ENCODE assay signal across 8 mouse cellular contexts in genomic region chr7:37771491-37772375, GRCm38 (mm10). TPM values are rescaled to one million over a fixed set of nuclear protein-coding genes. Genes with fewer than 3 reads are reported as not detected.
DNase-seq lines count a peak whose midpoint lies in the region; ATAC-seq and TF ChIP-seq lines count a peak whose summit lies in the region.

No protein-coding gene starts in this region.

- no peaks in the 10 kb centered on the region for H3K4me1 ChIP-seq in heart, adult 2 months (ENCODE audit: control insufficient read depth, insufficient read depth, low read length)
- peaks cover 3% of the 10 kb centered on the region; the same call in 1 of the 2 replicates for H3K4me1 ChIP-seq in liver, embryonic 12.5 days
- peaks cover 11% of the 10 kb centered on the region; the same call in 1 of the 2 replicates for H3K4me1 ChIP-seq in stomach, embryonic 14.5 days (ENCODE audit: control insufficient read depth, insufficient read depth, low read length)

- H3K27ac ChIP-seq in heart, adult 2 months: peak overlapping the region; percentile 51
- no peak overlapping the region for H3K27ac ChIP-seq in liver, embryonic 12.5 days
- peak overlapping the region; percentile 68 for H3K27ac ChIP-seq in stomach, embryonic 14.5 days (ENCODE audit: low read length)

- no peak for TF ChIP-seq CTCF in heart, adult 2 months (IDR thresholded peaks at IDR 0.05)

- intact Hi-C loops in heart, adult 2 months (cut with DNase I): loop anchor here (5.0 kb wide), 1 partner anchor 166 kb away; no protein-coding TSS in a partner anchor
- intact Hi-C loops in heart, postnatal 25 days (cut with DNase I): loop anchor here (10.0 kb wide), 1 partner anchor 163 kb away; no protein-coding TSS in a partner anchor
- intact Hi-C loops in heart, postnatal 14 days (cut with DNase I): loop anchor here (10.0 kb wide), 2 partner anchors 147 to 177 kb away; no protein-coding TSS in a partner anchor

- no peaks in the 10 kb centered on the region for H3K79me2 ChIP-seq in heart, adult 2 months (replicated peaks; ENCODE audit: control insufficient read depth, insufficient read depth, low read length)

- peak overlapping the region; percentile 64 for H3K9ac ChIP-seq in heart, adult 2 months (ENCODE audit: low read depth, low read length)
- H3K9ac ChIP-seq in liver, embryonic 12.5 days: no peak overlapping the region
- peak overlapping the region; percentile 48; the same call in 1 of the 2 replicates for H3K9ac ChIP-seq in stomach, embryonic 14.5 days (replicated peaks; ENCODE audit: low read depth, low read length)

- under 1% methylated on average over 74 of the region's 75 CpGs for WGBS in heart, adult 2 months
- WGBS in liver, embryonic 12.5 days (ENCODE audit: insufficient replicate concordance): 1% methylated on average over 54 of the region's 75 CpGs
- WGBS in stomach, embryonic 14.5 days: under 1% methylated on average over 66 of the region's 75 CpGs

- H3K27me3 ChIP-seq in heart, adult 2 months (ENCODE audit: control insufficient read depth, insufficient read depth, low read length): peaks cover 9% of the 10 kb centered on the region; the same call in 1 of the 2 replicates
- peaks cover 98% of the 10 kb centered on the region for H3K27me3 ChIP-seq in liver, embryonic 12.5 days (replicated peaks)
- H3K27me3 ChIP-seq in stomach, embryonic 14.5 days (ENCODE audit: control insufficient read depth, insufficient read depth, low read length): peaks cover 21% of the 10 kb centered on the region

- TF ChIP-seq POLR2A in heart, adult 2 months (IDR thresholded peaks at IDR 0.05; ENCODE audit: insufficient read depth, low read depth, low read length): no peak

- peak overlapping the region; percentile 63 for H3K4me2 ChIP-seq in liver, embryonic 12.5 days
- peak overlapping the region; percentile 80 for H3K4me2 ChIP-seq in stomach, embryonic 14.5 days (replicated peaks; ENCODE audit: low read depth, low read length)

- no peak for ATAC-seq in liver, embryonic 12.5 days
- peak; percentile 42; the same call in 1 of the 2 replicates for ATAC-seq in stomach, embryonic 14.5 days (ENCODE audit: insufficient number of reproducible peaks, insufficient read depth, low FRiP score, low read depth)

- DNase-seq in heart, adult 2 months: peak; percentile 26 to 37
- DNase-seq in heart, postnatal 25 days (ENCODE audit: low spot score): no peak
- DNase-seq in ZHBTc4 (ENCODE audit: low read depth, low spot score): peak; percentile 60
- peak; percentile 80 for DNase-seq in embryo, embryonic 9.5 days (ENCODE audit: extremely low spot score)
- DNase-seq in heart, postnatal 14 days: peak; percentile 31 to 43
- no peak for DNase-seq in spleen, adult 18-20 months

- no peaks in the 10 kb centered on the region for H3K9me3 ChIP-seq in liver, embryonic 12.5 days (replicated peaks)
- no peaks in the 10 kb centered on the region for H3K9me3 ChIP-seq in stomach, embryonic 14.5 days (ENCODE audit: control insufficient read depth, low read depth, low read length)

- no peak for TF ChIP-seq EP300 in heart, adult 2 months (IDR thresholded peaks at IDR 0.05; ENCODE audit: insufficient read depth, low read depth, low read length)

- H3K36me3 ChIP-seq in heart, adult 2 months (ENCODE audit: control insufficient read depth, insufficient read depth, low read length): no peaks in the 10 kb centered on the region
- no peaks in the 10 kb centered on the region for H3K36me3 ChIP-seq in liver, embryonic 12.5 days
- H3K36me3 ChIP-seq in stomach, embryonic 14.5 days (ENCODE audit: control insufficient read depth, insufficient read depth, low read length): no peaks in the 10 kb centered on the region

- H3K4me3 ChIP-seq in heart, adult 2 months: peak overlapping the region; percentile 58
- H3K4me3 ChIP-seq in liver, embryonic 12.5 days: peak overlapping the region; percentile 43
- H3K4me3 ChIP-seq in stomach, embryonic 14.5 days (ENCODE audit: low read depth, low read length): peak overlapping the region; percentile 49

RNA-seq across cellular contexts. Expression of gene Zfp536, which starts 1.7 kb away (rescaled TPM):
- total RNA-seq in heart, adult 2 months (2021): 10 to 100 TPM in 1 of 2 experiments, 1 to 10 TPM in 1; 7.7 to 10.1 TPM
- polyA plus RNA-seq in heart, adult 2 months (2012; rRNA removed): 3.1 and 3.8 TPM in 2 replicates
- total RNA-seq in heart, postnatal 25 days (2021): 10 to 100 TPM in 1 of 2 experiments, 1 to 10 TPM in 1; 7.4 to 10.1 TPM
- 10 to 100 TPM in 1 of 2 experiments, 1 to 10 TPM in 1; 8.5 to 10.4 TPM for total RNA-seq in heart, postnatal 14 days (2021)
- polyA plus RNA-seq in liver, embryonic 12.5 days (2016; fragmentation: Nextera tagmentation; extraction: Ambion mirVana): 0.19 and 0.23 TPM in 2 replicates
- 21.9 and 24.5 TPM in 2 replicates for polyA plus RNA-seq in stomach, embryonic 14.5 days (2014; fragmentation: Nextera tagmentation; extraction: Ambion mirVana)

Comparison
In these comparisons a context has a peak if more than half of its experiments do, and no peak if none do; other contexts are left out.
1. DNase-seq: peak in heart, adult 2 months (2 of 2), ZHBTc4 (single experiment), embryo, embryonic 9.5 days (single experiment) and heart, postnatal 14 days (2 of 2); none in heart, postnatal 25 days (single experiment) and spleen, adult 18-20 months (0 of 2).
2. Peak in every context shown above with its lines, with median percentiles within 50 percentile points of each other: H3K4me3 ChIP-seq.